Mouse (Mus musculus) heart, postnatal 36 days (tissue): ENCODE data around the gene Ptprcap. TPM values are rescaled to one million over a fixed set of nuclear protein-coding genes. Genes with fewer than 3 reads are reported as not detected.
"Not testable (repeated sequence)": the region's sequence is repeated elsewhere in the genome, so short reads cannot be mapped to it uniquely, and the experiment has no call there.

Experiments
- DNase-seq, 2 experiments: peaks; one replicate each; pipeline ENCODE4 v3.0.0; 2021 to 2022
- intact Hi-C: fragments of 180-260 bp; cut with DNase I; formaldehyde crosslinking; loops from one replicate; pipeline ENCODE4 v1.15.1; 2025
- total RNA-seq, 2 experiments: library from RNA; stranded (reverse); gene quantifications; 2 replicates each; pipeline ENCODE4 v1.2.3; 2021

Ptprcap gene
- total RNA-seq: 1 to 10 TPM; 1.1 to 1.3 TPM

DNA sequence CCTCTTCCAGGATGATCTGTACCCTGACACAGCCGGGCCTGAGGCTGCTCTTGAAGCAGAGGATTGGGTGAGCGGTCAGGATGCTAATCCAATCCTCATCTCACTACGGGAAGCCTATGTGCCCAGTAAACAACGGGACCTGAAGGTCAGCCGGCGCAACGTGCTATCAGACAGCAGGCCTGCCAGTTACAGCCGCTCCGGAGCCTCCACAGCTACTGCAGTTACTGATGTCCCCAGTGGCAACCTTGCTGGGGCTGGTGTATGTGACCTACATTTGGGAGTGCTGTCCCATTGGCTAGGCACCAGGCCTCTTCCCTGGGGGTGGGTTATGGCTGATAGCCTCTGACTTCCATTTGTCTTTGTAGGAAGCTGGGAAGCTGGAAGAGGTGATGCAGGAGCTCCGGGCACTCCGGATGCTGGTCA is at the start of gene Ptprcap:
Gene Ptprcap (plus strand): TSS at position 373 of the 423 bp plus-strand sequence.
- no peak for DNase-seq
- intact Hi-C loops: no loop called here

DNA sequence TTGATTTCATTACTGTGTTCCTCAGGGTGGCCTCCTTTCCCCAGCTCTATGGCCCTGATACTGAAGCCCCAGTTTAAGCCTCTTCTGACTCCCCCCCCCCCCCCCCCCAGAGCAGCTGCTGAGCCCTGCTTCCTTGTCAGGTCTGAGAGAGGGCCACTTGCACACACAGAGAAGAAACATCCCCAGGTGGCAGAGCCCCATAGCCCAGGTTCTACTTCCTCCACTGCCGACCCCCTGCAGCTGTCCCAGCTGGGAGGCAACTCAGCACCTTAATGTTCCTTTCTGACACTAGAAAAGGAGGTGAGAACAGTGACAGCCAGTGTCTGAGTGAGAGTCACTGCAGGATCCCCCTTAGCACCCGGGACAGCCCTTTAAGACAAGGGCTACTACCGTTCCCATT is 49.6 kb upstream of the Ptprcap start:
- intact Hi-C loops: no loop called here
- DNase-seq: no peak

DNA sequence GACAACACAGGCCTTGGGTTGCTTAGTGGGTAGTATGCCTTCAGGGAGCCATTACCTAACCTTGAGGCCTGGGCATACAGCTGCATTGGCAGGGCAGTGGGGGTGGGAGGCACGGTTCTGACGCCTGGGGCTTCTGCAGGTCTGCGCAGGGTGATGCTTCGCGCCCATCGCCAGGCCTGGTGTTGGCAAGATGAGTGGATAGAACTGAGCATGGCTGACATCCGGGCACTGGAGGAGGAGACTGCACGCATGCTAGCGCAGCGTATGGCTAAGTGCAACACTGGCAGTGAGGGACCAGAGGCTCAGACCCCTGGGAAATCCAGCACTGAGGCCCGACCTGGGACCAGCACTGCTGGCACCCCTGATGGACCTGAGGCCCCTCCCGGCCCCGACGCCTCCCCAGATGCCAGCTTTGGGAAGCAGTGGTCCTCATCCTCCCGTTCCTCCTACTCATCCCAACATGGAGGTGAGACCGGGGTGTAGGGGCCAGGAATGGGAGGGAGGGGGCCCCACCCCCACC is 48.7 kb upstream of the Ptprcap start:
- intact Hi-C loops: no loop called here
- no peak for DNase-seq

DNA sequence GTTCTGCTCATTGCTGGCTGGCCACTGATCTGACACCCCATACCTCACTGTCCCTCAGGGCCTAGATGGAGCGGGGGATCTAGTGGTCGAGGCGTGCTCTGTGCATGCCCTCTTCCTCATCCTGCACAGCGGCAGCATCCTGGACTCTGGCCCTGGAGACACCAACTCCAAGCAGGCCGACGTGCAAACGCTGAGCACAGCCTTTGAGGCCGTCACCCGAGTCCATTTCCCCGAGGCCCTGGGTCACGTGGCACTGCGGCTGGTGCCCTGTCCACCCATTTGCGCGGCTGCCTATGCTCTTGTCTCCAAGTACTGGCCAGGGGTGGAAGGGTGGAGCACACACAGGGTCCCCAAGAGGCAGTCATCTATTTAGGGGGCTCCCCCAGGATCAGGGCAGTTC is 46.8 kb upstream of the Ptprcap start:
- intact Hi-C loops: no loop called here

DNA sequence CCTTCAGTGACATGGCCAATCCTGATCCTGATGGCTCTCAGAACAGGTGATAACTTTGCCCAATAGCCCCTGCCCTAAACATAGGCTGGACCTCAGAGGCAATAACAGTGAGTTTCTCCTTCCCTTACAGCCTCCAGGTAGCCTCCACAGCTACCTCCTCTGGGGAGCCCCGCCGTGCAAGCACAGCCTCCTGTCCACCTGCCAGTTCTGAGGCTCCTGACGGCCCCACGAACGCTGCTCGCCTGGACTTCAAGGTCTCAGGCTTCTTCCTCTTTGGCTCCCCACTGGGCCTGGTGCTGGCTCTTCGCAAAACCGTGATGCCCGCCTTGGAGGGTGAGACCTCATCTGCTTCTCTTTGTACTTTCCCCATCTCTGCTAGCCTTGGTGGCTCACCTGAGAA is 44.9 kb upstream of the Ptprcap start:
- no peak for DNase-seq
- intact Hi-C loops: no loop called here

More for the DNA sequence above, 46.8 kb upstream of the Ptprcap start:
- DNase-seq: no peak

DNA sequence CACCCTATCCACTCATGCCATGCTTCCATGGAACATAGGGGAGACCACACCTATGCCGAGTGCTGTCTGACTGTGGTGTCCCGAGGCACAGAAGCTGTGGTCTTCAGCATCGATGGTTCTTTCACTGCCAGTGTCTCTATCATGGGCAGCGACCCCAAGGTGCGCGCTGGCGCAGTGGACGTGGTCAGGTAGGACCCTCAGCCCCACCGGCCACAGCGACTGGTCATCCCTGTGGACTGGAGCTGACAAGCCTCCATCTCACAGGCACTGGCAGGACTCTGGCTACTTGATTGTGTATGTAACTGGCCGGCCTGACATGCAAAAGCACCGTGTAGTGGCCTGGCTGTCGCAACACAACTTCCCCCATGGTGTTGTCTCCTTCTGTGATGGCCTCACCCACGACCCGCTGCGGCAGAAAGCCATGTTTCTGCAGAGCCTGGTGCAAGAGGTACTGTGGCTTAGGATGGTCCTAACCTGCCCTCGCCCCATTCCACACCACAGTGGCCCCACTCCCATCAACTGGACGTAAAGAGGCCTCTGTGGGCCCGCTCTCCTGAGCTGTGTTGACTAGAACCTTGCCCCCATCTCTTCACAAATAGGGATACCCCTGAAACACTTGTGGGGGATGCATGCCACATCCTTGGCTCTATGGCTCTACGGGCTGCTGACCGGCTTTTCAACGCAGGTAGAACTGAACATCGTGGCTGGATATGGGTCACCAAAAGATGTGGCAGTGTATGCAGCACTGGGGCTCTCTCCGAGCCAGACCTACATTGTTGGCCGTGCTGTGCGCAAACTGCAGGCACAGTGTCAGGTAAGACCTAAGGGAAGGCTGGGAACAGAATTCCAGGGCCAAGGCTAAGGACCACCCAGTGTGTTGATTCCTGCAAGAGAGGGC is 41.1 kb upstream of the Ptprcap start:
- no peak for DNase-seq
- intact Hi-C loops: no loop called here

- intact Hi-C loops: no loop called here
- peak; percentile 76 to 83 for DNase-seq
These were observed 40.1 kb upstream of the Ptprcap start for GRCm38 (mm10) chr19:4113186-4113805.

DNA sequence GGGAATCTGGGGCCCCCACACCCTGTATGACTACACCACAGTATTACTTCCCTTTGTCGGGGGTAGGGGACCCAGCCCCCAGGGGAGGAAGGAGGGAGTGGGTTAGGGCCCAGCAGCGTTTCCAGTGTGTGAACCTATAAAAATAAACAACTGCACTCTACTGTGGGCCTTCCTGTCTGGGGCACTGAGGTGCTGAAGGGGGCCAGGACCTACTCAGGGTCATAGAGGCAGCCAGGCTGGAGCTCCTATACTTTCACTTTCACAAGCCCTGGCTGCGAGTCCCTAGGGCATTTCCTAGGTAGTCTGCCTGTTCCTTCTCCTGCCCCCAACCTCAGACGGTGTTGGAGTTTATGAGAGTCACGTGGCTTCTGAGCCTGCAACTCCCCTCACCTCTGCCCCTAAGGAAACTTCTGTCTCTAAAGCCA is 39.6 kb upstream of the Ptprcap start:
- intact Hi-C loops: no loop called here
- peak; percentile 31 to 42 for DNase-seq

DNA sequence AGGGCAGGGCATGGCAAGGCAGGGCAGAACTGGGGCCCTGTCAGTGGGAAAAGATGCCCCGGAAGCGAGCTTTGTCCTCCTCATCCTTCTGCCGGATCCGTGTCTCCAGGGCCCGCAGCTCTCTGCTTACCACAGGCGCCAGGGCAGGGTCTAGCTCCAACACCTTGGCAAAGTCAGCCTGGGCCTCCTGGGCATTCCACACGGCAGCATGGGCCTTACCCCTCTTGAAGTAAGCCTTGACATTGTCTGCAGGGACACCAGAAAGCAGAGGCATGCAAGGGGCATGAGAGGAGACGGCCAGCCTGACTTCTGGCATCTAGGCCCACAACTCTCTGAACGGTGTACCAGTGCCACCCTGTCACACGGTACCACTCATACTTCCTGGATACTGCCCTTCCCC is 38.9 kb upstream of the Ptprcap start:
- intact Hi-C loops: no loop called here
- no peak for DNase-seq

DNA sequence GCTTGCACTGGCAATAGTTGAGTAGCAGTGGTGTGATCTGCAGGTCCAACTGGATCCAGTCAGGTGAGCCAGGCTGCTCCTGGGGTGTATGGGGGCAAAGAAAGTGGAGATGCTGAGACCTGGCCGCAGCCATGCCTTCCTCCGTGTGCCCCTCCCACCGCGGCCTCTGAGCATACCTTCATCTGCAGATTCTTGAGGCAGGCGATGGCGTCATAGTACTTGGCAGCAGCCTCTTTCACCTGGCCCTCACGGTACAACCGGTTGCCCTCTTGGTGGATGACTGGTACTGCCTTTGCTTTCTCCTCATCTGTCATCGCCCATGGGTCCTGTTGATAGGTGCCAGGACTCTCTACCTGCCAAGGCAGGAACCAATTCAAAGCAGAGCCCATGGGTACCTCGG is 38.3 kb upstream of the Ptprcap start:
- DNase-seq: no peak
- intact Hi-C loops: no loop called here

- DNase-seq: no peak
- intact Hi-C loops: no loop called here
These were observed 37.6 kb upstream of the Ptprcap start for GRCm38 (mm10) chr19:4115816-4116215.

DNA sequence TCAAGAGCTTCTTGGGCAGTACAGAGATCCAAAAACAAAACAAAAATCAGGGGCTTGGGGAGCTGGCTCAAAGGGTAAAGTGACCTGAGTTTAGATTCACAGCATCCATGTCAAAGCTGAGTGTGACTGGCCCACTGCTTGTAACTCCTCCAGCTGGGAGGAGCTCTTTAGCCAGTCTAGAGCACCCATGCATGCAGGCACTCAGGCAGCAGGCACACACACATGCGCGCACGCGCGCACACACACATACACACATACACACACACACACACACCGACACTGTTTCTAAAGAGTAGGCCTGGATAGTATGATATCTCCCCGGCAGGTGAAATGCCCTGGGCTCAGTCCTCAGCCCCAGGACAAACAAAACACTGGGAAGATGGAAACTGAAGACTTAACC is 36.4 kb upstream of the Ptprcap start:
- intact Hi-C loops: no loop called here
- no peak for DNase-seq

DNA sequence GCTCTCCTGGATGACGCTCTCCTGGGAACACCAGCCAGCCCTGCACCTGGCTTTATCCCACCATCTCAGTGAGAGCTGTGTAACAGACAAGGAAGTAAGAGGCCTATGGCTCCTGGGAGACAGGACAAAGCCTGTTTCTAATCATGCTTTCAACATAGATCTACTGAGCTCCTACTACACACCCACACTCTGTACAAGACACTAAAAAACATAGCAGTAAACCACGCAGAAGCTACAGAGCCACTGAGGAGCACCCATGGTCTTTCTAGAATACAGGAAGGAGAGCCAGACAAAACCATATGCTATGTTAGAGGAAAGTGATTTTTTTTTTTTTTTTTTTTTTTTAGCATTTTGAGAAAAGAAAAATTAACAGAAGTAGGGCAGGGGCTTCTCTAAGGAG is 35.1 kb upstream of the Ptprcap start:
- intact Hi-C loops: no loop called here
- no peak for DNase-seq

DNA sequence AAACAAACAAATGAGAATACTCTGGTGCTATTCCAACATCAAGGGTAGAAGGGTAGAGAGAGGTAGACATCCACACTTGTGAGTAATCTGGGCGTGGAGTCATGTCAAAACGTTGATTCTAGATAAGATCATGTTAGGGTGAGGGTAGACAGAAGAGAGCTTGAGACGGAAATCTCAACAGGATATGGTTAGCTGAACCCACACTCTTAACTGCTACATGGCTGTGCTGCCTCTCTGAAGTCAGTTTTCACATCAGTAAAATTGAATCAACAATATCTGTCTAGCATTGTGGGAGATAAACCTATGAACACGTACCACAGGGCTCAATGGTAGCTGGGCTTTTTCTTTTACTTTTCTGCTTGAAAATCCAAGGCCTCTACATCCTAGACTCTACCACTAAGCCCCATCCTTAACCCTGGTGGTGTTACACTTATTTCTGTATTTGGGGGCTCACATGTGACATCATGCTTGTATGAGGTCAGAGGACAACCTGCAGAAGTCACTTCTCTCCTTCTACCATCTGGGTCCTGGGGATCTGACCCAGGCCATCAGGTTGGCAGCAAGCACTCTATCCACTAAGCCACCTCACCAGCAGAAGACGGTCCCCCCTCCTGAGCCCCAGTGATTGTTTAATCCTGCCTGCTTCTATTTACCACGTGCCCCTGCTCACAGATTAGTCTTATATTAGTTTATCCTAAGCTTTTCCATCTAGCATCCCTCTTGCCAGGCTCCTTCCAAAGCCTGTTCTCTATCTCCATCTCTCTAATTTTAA is 33.5 kb upstream of the Ptprcap start:
- intact Hi-C loops: no loop called here

GRCm38 (mm10) chr19:4120496-4120895 is 32.9 kb upstream of the Ptprcap start:
- no peak for DNase-seq
- intact Hi-C loops: no loop called here

More for the DNA sequence above, 33.5 kb upstream of the Ptprcap start:
- no peak for DNase-seq

- peak; percentile 98 to 99 for DNase-seq
- intact Hi-C loops: no loop called here
These were observed 32.2 kb upstream of the Ptprcap start for GRCm38 (mm10) chr19:4121097-4121805.

DNA sequence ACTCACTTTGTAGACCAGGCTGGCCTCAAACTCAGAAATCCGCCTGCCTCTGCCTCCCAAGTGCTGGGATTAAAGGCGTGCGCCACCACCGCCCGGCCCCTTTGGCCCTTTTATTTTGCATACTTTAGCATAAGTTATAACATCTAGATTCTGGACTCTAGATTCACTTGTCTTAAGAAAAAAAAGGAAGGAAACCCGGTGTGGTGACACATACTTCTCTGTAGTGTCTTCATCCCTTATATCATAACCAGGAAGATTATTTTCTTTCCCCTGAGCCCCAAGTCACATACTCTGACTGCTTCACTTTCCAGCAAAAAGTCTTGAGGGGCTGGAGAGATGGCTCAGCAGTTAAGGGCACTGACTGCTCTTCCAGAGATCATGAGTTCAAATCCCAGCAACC is 31.5 kb upstream of the Ptprcap start:
- DNase-seq, intact Hi-C loops: not testable (repeated sequence)

DNA sequence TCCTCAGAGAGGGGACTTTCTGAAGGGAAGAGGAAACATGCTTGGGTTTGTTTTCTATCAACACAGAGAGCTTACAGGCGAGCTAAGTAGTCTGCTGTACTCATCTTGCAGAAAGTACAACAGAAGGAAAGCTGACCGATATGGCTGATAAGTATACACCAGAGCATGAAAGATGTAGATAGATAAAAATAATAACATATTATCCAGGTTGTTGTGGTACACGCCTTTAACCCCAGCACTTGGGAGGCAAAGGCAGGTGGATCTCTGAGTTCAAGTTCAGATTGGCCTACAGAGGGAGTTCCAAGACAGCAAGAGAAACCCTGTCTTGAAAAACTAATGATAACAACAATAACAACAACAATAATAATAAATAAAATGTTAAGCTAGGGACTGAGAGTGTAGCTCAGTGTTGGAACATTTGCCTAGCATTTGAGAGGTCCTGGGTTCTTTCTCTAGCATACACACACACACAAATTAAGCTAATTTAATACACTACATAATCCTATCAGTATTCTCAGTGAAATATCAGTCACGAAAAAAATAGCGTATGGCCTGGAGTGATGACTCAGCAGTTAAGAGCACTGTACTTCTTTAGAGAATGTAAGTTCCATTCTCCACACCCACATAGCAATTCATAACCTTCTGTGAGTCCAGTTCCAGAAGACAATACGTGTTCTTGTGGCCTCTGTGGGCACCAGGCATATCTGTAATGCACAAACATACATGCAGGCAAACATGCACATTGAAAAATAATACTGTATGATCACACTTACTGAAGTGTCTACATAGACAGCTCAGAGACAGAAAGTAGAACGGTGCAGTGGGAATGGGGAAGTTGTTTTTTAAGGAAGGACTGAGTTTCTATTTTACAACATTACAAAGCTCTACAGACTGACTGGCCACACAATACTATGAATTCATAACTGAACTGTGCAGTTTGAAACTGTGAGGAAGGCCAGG is 30.7 kb upstream of the Ptprcap start:
- no peak for DNase-seq
- intact Hi-C loops: no loop called here

- no peak for DNase-seq
- intact Hi-C loops: loop anchor here (1.0 kb wide), 1 partner anchor 104 kb away; no protein-coding TSS in a partner anchor
These were observed 29.0 kb upstream of the Ptprcap start for GRCm38 (mm10) chr19:4124432-4124831.
